Mouse (Mus musculus): ENCODE results near the gene Mettl9. TPM values are rescaled to one million over a fixed set of nuclear protein-coding genes. Genes with fewer than 3 reads are reported as not detected.

Gene Mettl9
- polyA plus RNA-seq, 1 experiment, result 27.7 TPM

GRCm38 (mm10) chr7:121044251-121044650 lies 10.0 kb downstream of the Mettl9 start:
- no peak for DNase-seq (ENCODE audit: low read depth)

GRCm38 (mm10) chr7:121045671-121046453 lies 11.6 kb downstream of the Mettl9 start:
- DNase-seq (ENCODE audit: low read depth), result no peak

- DNase-seq (ENCODE audit: low read depth), result no peak
Observed at GRCm38 (mm10) chr7:121047624-121048023, 13.4 kb downstream of the Mettl9 start.

- no peak for DNase-seq (ENCODE audit: low read depth)
Observed at GRCm38 (mm10) chr7:121053071-121053470, 18.8 kb downstream of the Mettl9 start.

GRCm38 (mm10) chr7:121059477-121060218 lies 25.4 kb downstream of the Mettl9 start:
- no peak for DNase-seq (ENCODE audit: low read depth)

- DNase-seq (ENCODE audit: low read depth), result no peak
Observed at GRCm38 (mm10) chr7:121064309-121064708, 30.1 kb downstream of the Mettl9 start.

- DNase-seq (ENCODE audit: low read depth), result no peak
Observed at GRCm38 (mm10) chr7:121071276-121071675, 37.0 kb downstream of the Mettl9 start.

- DNase-seq (ENCODE audit: low read depth), result no peak
Observed at GRCm38 (mm10) chr7:121072506-121072905, 38.3 kb downstream of the Mettl9 start.

GRCm38 (mm10) chr7:121074281-121074680 lies 40.0 kb downstream of the Mettl9 start, which contains the start of gene Igsf6:
Gene Igsf6 (minus strand): TSS chr7:121074572.
- DNase-seq (ENCODE audit: low read depth), result no peak

- DNase-seq (ENCODE audit: low read depth), result no peak
Observed at GRCm38 (mm10) chr7:121074801-121075400, 40.7 kb downstream of the Mettl9 start.

- DNase-seq (ENCODE audit: low read depth), result no peak
Observed at GRCm38 (mm10) chr7:121075416-121075815, 41.2 kb downstream of the Mettl9 start.

- no peak for DNase-seq (ENCODE audit: low read depth)
Observed at GRCm38 (mm10) chr7:121077311-121077710, 43.1 kb downstream of the Mettl9 start.

GRCm38 (mm10) chr7:121077829-121078228 lies 43.6 kb downstream of the Mettl9 start:
- no peak for DNase-seq (ENCODE audit: low read depth)

- DNase-seq (ENCODE audit: low read depth), result no peak
Observed at GRCm38 (mm10) chr7:121081350-121081749, 47.1 kb downstream of the Mettl9 start, which contains the start of gene Otoa. Gene Otoa (plus strand): TSS chr7:121081650.

- DNase-seq (ENCODE audit: low read depth), result no peak
Observed at GRCm38 (mm10) chr7:121081816-121082215, 47.6 kb downstream of the Mettl9 start.

GRCm38 (mm10) chr7:121082949-121083513 lies 48.8 kb downstream of the Mettl9 start:
- no peak for DNase-seq (ENCODE audit: low read depth)

GRCm38 (mm10) chr7:121084840-121085453 lies 50.7 kb downstream of the Mettl9 start:
- DNase-seq (ENCODE audit: low read depth), result no peak

- no peak for DNase-seq (ENCODE audit: low read depth)
Observed at GRCm38 (mm10) chr7:121085500-121085899, 51.3 kb downstream of the Mettl9 start.

- DNase-seq (ENCODE audit: low read depth), result no peak
Observed at GRCm38 (mm10) chr7:121088745-121089144, 54.5 kb downstream of the Mettl9 start.

- no peak for DNase-seq (ENCODE audit: low read depth)
Observed at GRCm38 (mm10) chr7:121090748-121091147, 56.5 kb downstream of the Mettl9 start.

- DNase-seq (ENCODE audit: low read depth), result no peak
Observed at GRCm38 (mm10) chr7:121093026-121093425, 58.8 kb downstream of the Mettl9 start.

All from gonadal fat pad, adult 2 months (tissue).